Mouse (Mus musculus) erythroid progenitor cell, adult 5-6 weeks (primary cell): ENCODE measurements around the gene Rwdd1. TPM values are rescaled to one million over a fixed set of nuclear protein-coding genes. Genes with fewer than 3 reads are reported as not detected.
"Not testable (repeated sequence)": the region's sequence is repeated elsewhere in the genome, so short reads cannot be mapped to it uniquely, and the experiment has no call there.

ENCODE experiments used
- ATAC-seq: replicated peaks from 2 replicates; pipeline ENCODE4 v1.8.0; 2016; ENCODE audit warnings: moderate number of reproducible peaks, mild to moderate bottlenecking, moderate TSS enrichment, inconsistent platforms; ENCODE audit not compliant: poor library complexity, low FRiP score, severe bottlenecking
- total RNA-seq, 2 experiments: library from RNA; stranded (forward) in 1 of 2; stranded (reverse) in 1 of 2; fragments of 150-400 nt in 1 of 2; fragments of 186-747, 209-891 nt in 1 of 2; gene quantifications; 2 replicates each; pipeline versions ENCODE4 v1.2.3 to v1.2.4; 2015 to 2017; ENCODE audit warnings: low replicate concordance in 2 of 2

Rwdd1 gene
- 5.0 and 55.9 TPM in 2 replicates for total RNA-seq (2015; ENCODE audit: low replicate concordance)
- 13.7 and 47.4 TPM in 2 replicates for total RNA-seq (2017; ENCODE audit: low replicate concordance)

DNA sequence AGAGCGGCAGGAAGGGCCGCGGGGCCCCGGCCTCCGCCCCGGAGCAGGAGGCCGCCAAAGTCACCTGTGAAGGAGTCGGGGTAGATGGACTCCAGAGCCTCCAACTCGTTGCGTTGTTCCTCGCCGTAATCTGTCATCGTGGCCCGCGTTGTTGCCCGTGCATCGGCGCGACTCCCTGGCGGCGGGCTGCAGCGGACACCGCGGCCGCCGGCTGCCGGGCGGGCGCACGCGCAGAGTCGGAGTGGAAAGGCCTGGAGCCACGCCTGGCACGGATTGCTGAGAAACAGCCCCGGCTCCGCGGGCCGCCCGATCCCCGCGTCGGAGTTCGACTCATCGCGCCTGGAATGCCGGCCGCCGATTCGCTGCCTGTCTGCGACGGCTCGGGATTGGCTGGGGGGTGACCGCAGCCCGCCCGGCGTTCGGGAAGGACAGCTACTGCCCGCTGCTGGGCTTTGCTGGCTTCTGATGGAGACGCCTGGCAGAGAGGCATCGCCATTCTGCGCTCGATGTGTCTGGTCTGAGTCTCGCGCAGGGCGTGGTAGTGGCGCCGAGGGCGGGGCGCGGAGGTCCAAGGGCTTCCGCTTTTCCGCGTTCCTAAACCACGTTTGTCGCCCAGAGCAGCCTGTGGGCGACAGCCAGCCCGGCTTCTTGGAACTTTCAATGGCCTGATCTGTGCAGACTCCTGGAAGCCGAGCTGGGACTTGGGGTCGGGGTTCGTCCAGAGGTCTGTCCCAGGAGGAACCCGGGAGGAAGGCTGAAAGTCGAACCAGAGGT is at the start of gene Rwdd1:
Gene Rwdd1, minus strand, starts transcription at position 323 of the 774 bp plus-strand sequence.
- ATAC-seq: peak; percentile 98

DNA sequence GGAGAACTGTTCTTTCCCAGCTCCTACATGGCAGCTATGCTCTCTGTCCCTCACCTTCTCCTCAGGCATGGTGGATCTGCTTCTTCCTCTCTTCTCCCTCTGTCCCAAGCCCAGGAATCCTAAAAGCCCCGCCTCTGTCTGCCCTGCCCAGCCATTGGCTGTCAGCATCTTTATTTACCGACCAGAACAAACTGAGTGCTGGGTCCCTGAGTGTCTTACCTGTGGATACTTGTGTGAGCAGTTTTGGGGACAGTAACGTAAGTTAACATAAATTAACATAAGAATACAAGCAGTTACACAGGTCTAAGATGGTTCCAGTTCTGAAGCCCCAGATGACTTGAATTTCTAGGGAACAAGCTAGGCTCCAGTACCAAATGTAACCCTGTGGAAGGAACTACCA is 47.2 kb upstream of the Rwdd1 start:
- no peak for ATAC-seq

DNA sequence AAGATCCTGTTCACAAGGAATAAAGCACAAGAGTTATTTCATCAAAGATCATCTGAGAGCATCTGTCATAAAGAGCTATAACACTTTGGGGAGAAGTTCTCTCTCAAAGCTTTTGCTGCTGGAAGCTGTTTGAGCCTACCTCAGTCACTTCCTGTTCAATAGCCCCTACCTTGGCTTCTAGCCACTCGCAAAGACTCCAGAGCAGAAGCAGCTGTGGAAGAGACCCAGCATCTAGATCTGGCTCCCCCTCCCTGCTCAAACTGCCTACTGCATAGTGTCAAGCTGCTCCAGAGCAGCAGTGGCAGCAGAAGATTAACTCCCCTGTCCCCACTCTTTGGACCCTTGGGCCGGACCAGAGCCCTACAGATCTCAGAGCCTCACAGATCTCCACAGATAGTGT is 34.6 kb upstream of the Rwdd1 start:
- ATAC-seq: no peak

DNA sequence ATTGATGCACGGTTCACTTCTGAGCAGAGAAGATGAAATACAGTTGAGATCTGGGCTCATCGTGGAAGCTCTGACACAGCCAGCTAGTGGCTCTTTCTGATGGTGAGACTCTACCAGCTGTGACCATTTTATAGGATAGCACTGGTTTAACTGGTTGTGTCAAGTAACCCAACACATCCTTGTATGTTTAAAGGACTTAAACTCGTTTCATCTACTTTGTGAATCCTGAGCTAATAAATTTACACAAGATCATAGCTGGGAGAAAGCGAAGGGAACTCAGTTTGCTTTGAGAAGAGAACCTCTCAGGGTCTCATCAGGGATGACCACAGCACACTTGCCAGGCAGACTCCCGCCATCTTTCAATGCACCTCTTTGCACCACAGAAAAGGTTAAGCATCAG is 24.8 kb upstream of the Rwdd1 start, which contains the start of gene Calhm4:
Gene Calhm4, minus strand, starts transcription at position 101 of the 400 bp plus-strand sequence.
- no peak for ATAC-seq

DNA sequence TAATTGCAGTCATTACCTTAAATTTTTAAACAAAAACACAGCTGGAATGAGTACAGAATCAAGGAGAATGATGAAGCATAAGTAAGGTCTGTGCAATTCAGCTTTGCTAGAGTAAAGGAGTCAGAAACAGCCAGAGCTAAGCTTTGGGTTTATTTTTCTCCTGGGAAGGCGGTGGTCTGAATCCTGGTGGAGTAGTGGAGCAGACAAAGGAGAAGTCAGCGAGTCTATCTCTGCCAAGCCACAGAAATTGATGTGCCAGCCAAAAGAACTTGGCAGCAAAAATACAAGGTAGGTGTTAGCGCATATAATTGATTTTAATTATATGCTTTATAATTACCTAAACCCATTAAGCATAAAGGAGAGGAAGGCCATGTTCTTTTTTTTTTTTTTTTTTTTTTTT is 18.0 kb upstream of the Rwdd1 start, which contains the start of gene Trappc3l:
Gene Trappc3l, plus strand, starts transcription at position 197 of the 400 bp plus-strand sequence.
- no peak for ATAC-seq

DNA sequence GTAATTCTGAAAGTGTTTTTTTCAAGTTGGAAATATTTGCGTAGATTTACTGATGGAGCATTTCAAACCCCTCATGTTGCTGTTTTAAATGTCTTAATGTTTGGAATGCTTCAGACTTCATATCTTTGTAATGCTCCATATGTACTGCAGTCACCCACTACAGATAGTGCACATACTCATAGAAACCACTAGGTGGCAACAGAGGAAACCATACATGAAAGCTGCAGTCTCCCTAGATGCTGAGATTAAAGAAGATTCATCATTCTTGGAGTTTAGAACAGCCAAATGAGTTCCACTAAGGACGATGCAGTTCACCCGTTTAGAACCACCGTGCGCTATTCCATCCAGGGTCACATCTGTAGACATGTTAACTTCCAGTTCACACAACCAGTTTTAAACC is 17.2 kb upstream of the Rwdd1 start:
- ATAC-seq: peak; percentile 81

DNA sequence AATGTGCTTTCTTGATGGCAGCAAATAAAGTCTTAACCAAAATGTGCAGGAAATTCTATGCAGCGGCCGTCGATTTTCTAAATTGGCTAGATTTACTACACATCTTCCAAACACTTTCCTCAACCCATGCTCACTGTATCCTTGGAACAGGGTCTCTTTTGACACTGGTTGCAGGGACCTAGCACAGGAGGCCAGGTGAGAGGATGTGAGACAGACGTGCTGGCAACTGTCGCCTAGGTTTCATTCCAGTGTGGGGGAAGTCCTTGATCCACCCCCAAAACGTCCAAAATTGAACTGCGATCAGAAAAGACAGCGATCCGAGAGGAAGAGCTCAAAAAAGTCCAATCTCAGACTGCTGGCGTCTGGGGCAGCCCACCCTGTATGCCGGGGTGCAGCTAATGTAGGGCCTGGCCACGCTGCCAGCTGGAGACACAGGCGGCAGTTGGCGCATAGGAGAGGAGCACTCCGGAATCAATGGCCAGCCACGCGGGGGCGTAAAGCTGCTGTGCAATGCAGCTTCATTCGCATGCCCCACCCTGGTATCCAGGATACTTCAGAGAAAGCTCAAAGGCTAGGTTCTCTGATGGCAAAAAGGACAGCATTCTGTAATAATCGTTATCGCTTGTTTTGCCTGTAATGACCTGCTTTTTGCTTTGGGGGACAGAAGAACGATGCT is 14.3 kb upstream of the Rwdd1 start:
- 0 out of 2 replicates have a peak, but pooled peaks have one; percentile 31 for ATAC-seq

DNA sequence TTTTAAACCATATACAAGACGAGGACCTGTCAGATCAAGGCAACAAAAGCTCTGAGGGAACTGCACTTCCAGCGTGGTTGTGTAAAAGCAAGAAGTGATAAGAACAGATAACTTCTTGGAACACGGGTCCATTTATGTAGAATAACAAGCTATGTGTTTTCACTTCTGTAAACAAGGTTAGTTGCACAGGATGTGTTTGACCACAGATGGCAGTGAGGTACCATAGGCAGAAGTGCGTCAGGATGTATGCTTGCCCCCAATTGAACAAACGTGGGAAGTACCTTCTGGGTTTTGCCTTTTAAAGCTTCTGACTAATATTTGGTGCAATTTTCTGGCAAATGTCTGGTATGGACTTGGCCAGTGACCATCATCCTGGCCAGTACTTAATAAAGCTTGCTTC is 10.9 kb upstream of the Rwdd1 start:
- no peak for ATAC-seq

DNA sequence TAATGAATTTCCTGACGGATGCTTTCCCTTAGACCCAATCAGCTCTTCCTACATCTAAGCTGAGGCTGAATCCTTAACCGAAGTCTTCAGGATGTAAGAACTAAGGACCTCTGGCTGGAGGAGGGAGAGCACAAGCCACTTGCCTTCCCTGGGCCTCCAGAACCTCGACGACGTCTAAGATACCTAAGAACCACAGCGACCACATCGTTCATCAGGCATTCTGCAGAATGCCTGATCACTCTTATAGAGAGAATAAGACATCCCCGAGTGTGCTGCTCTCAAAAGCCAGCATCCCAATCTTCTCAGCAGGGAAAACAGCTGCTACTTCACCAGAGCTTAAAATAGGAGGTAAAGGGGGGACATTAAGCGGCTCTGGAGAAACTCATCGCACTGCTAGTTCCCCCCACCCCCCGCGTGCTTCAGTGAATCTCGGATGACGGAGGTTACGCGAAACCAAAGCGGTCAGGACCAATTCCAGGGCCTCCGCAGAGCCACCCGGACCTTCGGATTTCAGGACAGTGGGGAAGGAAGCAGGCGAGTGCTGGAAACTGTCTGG is 600 bp downstream of the Rwdd1 start:
- ATAC-seq: peak; percentile 10

DNA sequence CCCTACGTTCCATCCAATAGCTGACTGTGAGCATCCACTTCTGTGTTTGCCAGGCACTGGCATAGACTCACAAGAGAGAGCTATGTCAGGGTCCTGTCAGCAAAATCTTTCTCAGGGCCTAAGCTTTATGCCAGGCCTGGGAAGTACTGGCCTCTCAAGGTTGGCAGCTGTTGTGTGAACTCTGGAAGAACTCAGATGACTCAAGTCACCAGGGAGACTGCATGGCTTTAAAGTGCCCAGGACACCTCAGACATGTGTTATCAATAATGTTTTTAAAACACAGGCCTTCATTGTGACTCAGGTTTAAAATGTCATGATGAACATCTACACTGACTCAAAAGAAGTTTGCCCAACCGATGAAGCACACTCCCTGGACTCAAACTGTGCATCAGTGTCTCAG is 6.2 kb downstream of the Rwdd1 start:
- no peak for ATAC-seq

DNA sequence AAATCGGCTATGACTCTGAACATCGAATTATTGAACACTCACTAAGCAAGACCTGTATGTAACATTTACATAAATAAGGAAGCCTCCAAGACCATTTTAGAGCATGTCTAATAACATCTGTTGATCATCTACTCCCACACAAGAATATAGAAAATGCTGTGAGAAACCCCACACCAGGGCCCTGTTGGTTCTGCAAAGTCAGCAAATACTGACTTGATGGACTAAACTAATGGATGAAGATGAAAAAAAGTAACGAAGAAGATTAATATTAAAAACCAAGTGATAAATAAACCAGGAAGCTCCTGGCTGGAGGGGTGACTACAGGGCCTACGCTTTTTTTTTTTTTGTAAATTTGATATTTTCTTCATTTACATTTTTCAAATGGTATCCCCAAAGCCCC is 6.8 kb downstream of the Rwdd1 start:
- no peak for ATAC-seq

DNA sequence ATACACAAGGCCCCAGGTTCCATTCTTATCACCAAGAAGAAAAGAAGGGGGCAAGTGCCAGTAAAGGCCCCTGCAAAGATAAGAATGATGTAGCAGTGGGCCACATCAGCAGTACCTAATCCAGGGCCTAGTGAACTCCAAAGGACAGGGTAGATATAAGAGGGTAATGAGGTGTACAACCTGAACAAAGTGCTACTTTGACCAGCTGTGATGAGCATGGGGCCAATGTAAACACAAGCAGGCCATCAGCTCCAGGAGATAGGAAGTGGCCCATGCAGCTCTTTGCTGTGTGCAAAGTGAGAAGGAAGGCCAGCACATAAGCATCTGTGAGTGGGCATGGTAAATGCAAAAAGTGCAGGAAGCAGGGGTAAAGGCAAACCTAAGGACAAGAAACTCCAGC is 21.0 kb downstream of the Rwdd1 start:
- ATAC-seq: no peak

DNA sequence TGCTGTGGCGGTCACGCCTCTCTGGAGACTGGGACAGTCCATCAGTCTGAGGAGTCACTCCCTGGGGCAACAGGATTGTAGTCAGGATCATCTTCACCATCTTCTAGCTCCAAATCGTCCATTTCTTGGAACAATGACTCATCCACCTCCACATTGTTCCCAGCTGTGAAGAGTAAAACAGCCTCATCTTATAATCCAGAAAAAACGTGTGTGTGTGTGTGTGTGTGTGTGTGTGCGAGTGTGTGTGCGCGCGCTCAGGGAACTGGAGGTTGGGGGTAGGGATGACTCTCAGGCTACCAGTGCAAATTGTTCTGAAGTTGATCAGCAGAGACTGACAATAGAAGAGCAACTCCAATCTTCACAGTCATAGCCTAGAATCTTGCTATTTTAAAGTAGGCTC is 22.7 kb downstream of the Rwdd1 start:
- ATAC-seq: not testable (repeated sequence)

DNA sequence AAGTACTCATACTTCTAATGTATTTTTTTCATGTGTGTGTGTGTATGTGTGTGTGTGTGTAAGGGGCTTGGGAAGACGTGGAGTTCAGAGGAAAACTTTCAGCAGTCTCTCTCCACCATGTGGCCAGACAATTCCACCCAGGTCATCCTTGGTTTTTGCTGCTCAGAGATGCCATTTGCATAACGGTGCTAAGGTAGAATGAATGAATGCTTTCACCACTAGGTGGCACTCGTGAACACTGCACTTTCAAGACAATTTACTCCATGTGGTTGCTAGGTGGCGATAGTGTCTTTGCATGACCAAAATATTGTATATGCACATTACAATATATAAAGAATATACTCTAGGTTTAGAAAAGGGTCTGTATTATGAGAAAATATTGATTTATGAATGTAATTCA is 32.7 kb downstream of the Rwdd1 start:
- peak; percentile 83 for ATAC-seq

DNA sequence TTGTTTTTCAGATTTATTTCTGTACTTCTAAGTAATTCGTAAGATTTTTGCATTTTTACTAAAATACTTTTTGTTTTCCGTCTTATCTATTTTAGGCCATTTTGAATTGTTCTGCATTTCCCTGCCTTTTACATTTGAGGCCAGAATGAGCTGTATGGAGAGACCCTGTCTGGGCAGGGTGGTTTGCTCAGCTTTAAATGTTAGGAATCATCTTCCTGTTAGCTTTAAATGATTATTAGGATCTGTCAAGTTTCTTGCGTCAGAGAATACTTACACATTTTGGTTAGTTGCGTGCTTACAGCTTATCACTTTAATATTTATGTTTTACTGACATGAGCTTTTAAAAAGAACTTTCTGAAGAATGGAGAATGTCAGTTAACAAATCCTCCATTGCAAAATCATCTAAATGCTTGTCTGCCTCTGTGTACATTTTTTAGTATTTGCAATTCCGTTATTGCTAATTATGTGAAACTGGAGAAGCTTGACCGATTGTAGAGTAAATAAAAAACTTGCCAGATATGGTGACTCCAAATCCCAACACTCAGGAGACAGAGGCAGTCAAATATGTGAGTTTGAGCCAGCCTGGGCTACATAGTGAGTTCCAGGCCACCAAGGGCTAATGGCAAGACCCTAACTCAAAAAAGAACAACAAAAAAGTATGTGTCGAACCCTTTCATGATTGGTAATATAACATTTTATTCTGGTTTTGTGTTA is 44.5 kb downstream of the Rwdd1 start:
- ATAC-seq: no peak

DNA sequence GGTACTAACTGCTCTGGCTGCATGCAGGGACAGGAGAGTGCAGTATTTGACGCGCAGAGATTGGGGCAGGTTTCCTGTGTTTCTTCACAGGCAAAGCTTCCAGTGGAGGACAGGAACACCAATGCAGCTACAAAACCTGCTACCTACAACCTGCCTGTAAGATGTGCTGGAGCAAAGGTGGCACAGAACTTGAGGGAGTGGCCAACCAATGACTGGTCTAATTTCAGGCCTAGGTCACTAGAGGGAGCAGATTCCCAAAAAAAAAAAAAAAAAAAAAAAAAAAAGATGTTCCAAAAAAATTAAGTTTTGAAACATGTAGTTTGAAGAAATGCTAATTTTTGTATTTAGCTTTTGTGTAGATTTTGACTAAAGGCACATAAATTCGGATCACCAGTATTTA is 66.9 kb downstream of the Rwdd1 start:
- ATAC-seq: no peak

DNA sequence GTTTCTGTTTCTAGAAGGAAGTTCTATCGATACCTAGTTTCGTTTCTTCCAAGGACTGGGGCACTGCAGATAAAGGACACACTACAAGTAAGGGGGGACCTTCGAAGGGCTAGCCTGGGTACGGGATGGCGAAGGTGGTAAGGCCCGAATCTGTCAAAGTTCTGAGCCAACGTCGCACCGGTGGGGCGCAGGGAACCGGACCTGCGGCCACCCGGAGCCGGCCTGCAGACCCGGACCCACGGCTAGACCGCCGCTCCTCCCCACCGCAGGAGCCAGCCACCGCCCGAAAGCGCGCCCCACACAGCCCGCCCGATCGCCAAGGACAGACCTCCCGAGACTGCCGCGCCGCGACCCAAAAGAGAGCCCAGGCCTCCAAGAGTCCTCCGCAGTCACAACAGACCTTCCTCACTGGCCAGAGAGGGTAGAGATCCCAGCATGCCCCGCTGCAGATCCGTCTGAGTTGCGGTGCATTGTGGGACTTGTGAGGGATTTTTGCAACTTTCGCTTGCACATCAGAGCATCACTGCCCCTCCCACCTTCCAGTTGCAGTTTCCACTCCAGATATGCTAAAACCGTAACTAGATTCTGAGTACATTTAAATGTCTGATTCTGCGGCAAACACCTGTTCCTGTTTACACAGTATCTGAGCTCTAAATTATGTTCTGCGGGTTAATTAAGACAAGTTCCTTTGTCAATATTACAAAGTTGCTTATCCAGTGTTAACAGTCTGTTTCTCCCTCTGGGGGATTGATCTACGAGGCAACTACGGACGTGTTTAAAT is 68.4 kb downstream of the Rwdd1 start, which contains the start of gene Zup1:
Gene Zup1, minus strand, starts transcription at position 467 of the 781 bp plus-strand sequence.
- peak; percentile 96 for ATAC-seq
